Mouse (Mus musculus) neutrophil, adult 5-6 weeks (primary cell): ENCODE measurements around the gene Ccdc28a. TPM values are rescaled to one million over a fixed set of nuclear protein-coding genes. Genes with fewer than 3 reads are reported as not detected.

Source experiments
- ATAC-seq: fragments of 151-379, 151-347 bp; 2 replicates; pipeline ENCODE4 v1.8.0; 2017; ENCODE audit warnings: mild to moderate bottlenecking, moderate TSS enrichment; ENCODE audit not compliant: insufficient number of reproducible peaks, poor library complexity, low FRiP score, severe bottlenecking; ENCODE audit errors: extremely low read depth
- total RNA-seq: library from RNA; stranded (forward); fragments of 200-1000 nt; gene quantifications from 2 replicates; pipeline ENCODE4 v1.2.3, GENCODE M21; 2017

Ccdc28a gene
- 12.0 and 19.0 TPM in 2 replicates for total RNA-seq

GRCm38 (mm10) chr10:18234560-18235401, at the start of gene Ccdc28a:
Ccdc28a (minus strand) TSS chr10:18234998.
- ATAC-seq, result peak; percentile 93

GRCm38 (mm10) chr10:18283991-18284390, 49.2 kb upstream of the Ccdc28a start:
- no peak for ATAC-seq

- ATAC-seq, result no peak
Measured at GRCm38 (mm10) chr10:18276090-18276734, 41.4 kb upstream of the Ccdc28a start.

- no peak for ATAC-seq
Measured at GRCm38 (mm10) chr10:18251345-18251744, 16.5 kb upstream of the Ccdc28a start.

GRCm38 (mm10) chr10:18243614-18244013, 8.8 kb upstream of the Ccdc28a start:
- no peak for ATAC-seq

GRCm38 (mm10) chr10:18237191-18237590, 2.4 kb upstream of the Ccdc28a start:
- peak; percentile 42 for ATAC-seq

GRCm38 (mm10) chr10:18236328-18236927, 1.6 kb upstream of the Ccdc28a start:
- ATAC-seq, result no peak

GRCm38 (mm10) chr10:18235402-18235747, 577 bp upstream of the Ccdc28a start:
- ATAC-seq, result no peak

- ATAC-seq, result no peak
Measured at GRCm38 (mm10) chr10:18233891-18234290, 907 bp downstream of the Ccdc28a start.

GRCm38 (mm10) chr10:18224386-18224785, 10.4 kb downstream of the Ccdc28a start:
- ATAC-seq, result no peak

GRCm38 (mm10) chr10:18219351-18219750, 15.4 kb downstream of the Ccdc28a start:
- ATAC-seq, result no peak

- ATAC-seq, result no peak
Measured at GRCm38 (mm10) chr10:18214124-18214523, 20.7 kb downstream of the Ccdc28a start.

- no peak for ATAC-seq
Measured at GRCm38 (mm10) chr10:18213373-18213772, 21.4 kb downstream of the Ccdc28a start.

- peak; percentile 82; the same call in 1 of the 2 replicates for ATAC-seq
Measured at GRCm38 (mm10) chr10:18210726-18211125, 24.1 kb downstream of the Ccdc28a start, which contains the start of gene Ect2l. Ect2l (minus strand) TSS chr10:18210890.

- ATAC-seq, result no peak
Measured at GRCm38 (mm10) chr10:18210119-18210518, 24.7 kb downstream of the Ccdc28a start.

- no peak for ATAC-seq
Measured at GRCm38 (mm10) chr10:18204067-18204466, 30.7 kb downstream of the Ccdc28a start.

GRCm38 (mm10) chr10:18202401-18202800, 32.4 kb downstream of the Ccdc28a start:
- ATAC-seq, result no peak

- no peak for ATAC-seq
Measured at GRCm38 (mm10) chr10:18200656-18201055, 34.1 kb downstream of the Ccdc28a start.

- ATAC-seq, result no peak
Measured at GRCm38 (mm10) chr10:18199919-18200318, 34.9 kb downstream of the Ccdc28a start.
